Mouse (Mus musculus): ENCODE data around the gene Krt8.

Krt8 gene

DNA sequence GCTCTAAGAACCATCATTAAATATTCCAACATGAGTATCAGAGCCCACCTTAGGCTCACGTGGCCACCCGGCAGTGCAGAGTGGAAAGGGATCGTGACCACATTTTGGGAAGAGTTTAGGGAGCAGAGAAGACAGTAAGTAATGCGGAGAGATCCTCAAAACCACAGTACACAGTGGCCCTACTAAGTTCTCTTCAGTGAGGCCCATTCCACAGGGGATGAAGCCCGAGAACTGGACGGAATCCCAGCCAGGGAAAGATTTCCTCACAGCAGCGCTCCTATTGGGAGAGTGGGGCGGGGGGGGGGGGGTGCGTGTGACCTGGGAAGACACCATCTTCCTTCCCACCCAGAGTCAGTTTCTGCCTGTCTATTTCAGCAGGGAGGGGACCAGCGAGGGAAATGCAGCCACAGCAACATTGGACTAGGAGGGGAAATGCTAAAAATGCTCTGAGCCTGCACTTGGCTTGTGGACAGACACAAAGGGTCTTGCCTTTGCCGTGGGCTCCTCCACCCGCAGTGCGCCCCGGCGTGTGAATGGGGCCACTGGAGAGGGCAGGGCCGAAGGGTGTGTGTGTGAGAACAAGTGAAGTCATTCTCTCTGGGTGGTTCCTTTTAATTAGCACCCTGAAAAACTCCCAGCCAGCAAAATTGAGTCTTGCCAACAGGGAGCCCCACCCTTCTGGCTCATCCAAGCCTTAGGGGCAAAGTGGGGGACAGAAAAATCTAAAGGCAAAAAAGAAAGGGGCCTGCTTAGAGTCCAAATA lies 30.0 kb downstream of the Krt8 start:
- DNase-seq, result no peak

DNA sequence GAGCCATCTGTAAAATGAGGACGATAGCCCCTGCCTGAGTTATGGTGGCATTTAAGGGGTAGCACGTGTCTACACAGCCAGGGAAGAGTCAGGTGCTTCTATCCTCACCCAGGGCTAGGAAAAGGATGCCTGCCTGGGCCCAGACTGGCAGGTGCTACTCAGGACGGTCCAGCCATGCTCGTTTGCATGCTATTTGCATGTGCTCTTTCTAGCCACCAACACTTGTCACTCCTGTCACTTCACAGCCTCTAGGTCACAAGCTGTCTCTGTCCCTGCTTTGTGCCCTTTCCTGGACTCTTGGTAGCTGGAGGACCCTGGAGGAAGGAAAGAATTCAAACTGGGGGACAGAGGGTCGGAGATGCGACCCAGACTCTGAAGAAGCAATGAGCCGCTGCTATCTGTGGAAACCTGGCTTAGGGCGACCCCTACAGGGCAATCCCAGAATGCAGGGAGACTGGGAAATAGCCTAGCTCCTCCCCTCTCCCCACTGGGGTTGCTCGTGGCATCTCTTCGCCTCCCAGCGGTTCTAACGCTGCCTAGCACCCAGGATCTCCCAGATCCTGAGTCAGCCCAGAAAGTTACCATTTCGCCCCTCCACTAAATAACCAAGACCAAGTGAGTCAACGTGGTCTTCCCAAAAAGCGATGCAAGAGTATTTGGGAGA lies 30.7 kb downstream of the Krt8 start:
- peak; percentile 87 for DNase-seq

DNA sequence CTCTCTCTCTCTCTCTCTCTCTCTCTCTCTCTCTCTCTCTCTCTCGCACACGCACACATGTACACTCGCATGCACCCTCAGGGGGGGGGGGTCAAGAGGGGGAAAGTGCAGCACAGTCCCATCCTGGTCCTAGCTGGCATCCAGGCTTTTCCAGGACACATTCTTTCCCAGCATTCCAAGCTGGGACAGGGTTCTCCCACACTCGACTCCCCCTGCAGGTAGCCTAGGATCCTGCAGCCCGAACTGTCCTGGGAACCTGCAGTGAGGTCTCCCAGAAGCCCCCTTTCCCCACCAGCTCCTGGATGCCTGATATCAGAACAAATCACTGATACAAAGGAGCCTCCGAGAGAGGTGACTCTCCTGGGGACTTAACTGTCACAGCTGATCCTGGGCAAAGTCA lies 33.7 kb downstream of the Krt8 start:
- DNase-seq, result no peak

DNA sequence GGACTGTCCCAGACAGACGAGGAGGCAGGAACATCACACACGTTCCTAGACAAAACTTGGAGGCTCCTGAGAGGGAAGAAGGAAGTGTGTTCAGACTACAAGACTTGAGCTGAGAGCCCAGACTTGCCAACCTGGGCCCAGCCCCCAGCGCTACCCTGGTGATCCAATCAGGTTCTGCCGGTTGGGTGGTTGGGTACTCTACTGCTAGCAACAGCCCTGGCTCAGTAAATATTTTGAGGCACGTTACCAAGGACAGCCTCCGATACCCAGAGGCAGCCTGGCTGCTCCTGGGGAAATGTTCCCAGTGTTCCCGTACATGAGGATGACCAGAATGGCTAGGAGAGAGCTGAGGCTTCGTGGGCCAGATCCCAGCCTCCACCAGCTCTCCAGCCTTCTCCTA lies 37.5 kb downstream of the Krt8 start:
- DNase-seq, result no peak

DNA sequence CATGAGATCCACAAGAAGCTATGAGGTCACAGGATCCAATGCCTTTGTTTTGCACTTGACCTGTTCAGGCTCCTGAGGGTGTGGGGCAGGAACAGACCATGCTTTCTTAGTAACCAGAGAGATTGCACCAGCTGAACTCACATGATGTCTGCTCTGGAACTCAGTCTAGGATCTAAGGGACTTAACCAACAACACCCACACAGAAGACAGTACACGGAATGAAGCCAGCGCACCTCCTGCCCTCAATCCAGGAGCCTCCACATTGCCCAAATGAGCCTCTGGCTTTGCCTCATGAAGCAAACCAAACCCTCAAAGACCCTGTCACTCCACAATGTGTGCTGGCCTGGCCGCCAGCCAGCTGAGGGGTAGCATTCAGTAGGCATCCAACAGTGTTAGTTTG lies 45.4 kb downstream of the Krt8 start:
- DNase-seq, result no peak

DNA sequence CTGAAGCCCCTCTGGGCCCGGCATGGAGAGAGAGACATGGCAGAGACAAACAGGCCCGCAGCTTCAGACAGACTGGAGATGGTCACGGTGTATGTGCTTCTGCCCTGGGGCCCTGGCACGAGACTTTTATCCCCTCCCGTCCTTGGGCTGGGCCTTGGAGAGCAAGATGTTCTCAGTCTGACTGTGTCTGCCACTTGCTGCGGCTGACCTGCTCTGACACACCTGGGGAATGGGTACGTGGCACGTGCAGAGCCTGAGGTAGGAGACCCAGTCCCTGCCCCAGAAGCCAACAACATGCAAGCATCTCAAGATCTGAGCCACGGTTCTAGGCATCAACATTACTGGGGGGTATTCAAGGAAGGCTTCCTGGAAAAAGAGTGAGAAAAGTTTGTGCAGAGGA lies 50.1 kb downstream of the Krt8 start, which contains the start of gene Krt78:
TSS of gene Krt78 (minus strand) at position 101 of the 400 bp plus-strand sequence.
- no peak for DNase-seq

DNA sequence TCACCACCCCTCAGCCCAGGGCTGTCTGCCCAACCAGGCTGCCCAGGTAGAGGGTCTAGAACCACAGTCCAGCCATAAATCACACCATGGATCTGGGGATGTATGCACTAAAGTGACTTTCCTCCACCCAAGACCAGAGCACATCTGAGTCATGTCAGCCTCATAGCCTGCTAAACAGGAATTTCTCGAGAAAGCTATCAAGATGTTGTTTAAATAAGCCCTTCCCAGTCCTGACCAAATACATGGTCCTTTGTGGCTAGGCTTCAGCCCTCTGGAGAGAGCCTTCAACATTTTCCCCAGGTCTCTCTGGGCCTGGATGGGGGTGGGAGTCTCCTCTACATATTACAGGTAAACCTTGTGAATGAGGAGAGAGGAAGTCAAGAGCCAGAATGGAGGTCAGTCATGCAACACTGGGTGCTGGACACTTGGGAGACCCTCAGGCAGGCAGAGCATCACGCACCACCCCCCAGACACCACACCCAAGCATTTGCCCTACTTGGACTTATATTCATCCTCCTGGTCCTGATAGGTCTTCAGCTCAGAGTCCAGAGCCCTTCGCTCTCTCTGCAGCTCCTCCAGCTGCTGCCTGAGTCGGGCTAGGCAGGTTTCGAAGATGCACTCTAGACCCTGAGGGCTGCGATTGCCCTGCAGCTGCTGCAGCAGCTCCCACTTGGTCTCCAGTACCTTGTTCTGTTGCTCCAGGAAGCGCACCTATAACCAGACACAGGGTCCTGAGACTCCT lies 51.4 kb downstream of the Krt8 start:
- DNase-seq, result no peak

All from thymus, postnatal 25 days (tissue).